Mouse (Mus musculus) forebrain, embryonic 11.5 days (tissue): ENCODE data around the gene Gtf3c6. TPM values are rescaled to one million over a fixed set of nuclear protein-coding genes. Genes with fewer than 3 reads are reported as not detected.
A peak's percentile ranks its signal among the peaks of the same experiment; 100 is the strongest.

ENCODE experiments used
- ATAC-seq: fragments of 200-750 bp; cut with Nextera tagmentation; replicated peaks from 2 replicates; pipeline ENCODE4 v1.8.0; 2017; ENCODE audit warnings: moderate TSS enrichment; ENCODE audit not compliant: low FRiP score
- DNase-seq: peaks from one replicate; pipeline ENCODE4 v3.0.0-alpha.2; 2017; ENCODE audit warnings: low spot score
- H3K27ac ChIP-seq: fragments of 300-500 bp; sonication (generic); 2 replicates; pipeline ENCODE4 v1.5.1; 2014; ENCODE audit warnings: low read depth, low read length
- H3K27me3 ChIP-seq: fragments of 300-500 bp; sonication (generic); 2 replicates; pipeline ENCODE4 v1.6.1; 2014; ENCODE audit warnings: mild to moderate bottlenecking, low read length, mixed read lengths; ENCODE audit not compliant: control insufficient read depth, insufficient read depth
- H3K36me3 ChIP-seq: fragments of 300-500 bp; sonication (generic); 2 replicates; pipeline ENCODE4 v1.6.1; 2014; ENCODE audit warnings: mild to moderate bottlenecking, low read length, moderate library complexity, mixed read lengths; ENCODE audit not compliant: control insufficient read depth, insufficient read depth
- H3K4me1 ChIP-seq: fragments of 300-500 bp; sonication (generic); replicated peaks from 2 replicates; pipeline ENCODE4 v1.6.1; 2014; ENCODE audit warnings: low read length, mixed read lengths; ENCODE audit not compliant: control insufficient read depth, insufficient read depth
- H3K4me2 ChIP-seq: fragments of 300-500 bp; sonication (generic); 2 replicates; pipeline ENCODE4 v1.6.1; 2014; ENCODE audit warnings: low read depth, mild to moderate bottlenecking, low read length, moderate library complexity, mixed read lengths; ENCODE audit not compliant: severe bottlenecking
- H3K4me3 ChIP-seq: fragments of 300-500 bp; sonication (generic); 2 replicates; pipeline ENCODE4 v1.5.1; 2014; ENCODE audit warnings: low read depth, low read length
- H3K9ac ChIP-seq: fragments of 300-500 bp; sonication (generic); 2 replicates; pipeline ENCODE4 v1.6.1; 2014; ENCODE audit warnings: low read length
- H3K9me3 ChIP-seq: fragments of 300-500 bp; sonication (generic); 2 replicates; pipeline ENCODE4 v1.6.1; 2016; ENCODE audit warnings: low read length, mixed read lengths; ENCODE audit not compliant: control insufficient read depth
- WGBS: fragments of 180-500 bp; shearing (Covaris S2); extraction: QIAGEN DNeasy Blood & Tissue Kit; methylation state at CpG from one replicate; pipeline ENCODE4 v1.1.7; 2014; 5-methylcytosine and 5-hydroxymethylcytosine counted together
- polyA plus RNA-seq: library from polyadenylated mRNA; unstranded; fragments of >200 nt; fragmentation: Nextera tagmentation; extraction: Ambion mirVana; gene quantifications from 2 replicates; pipeline ENCODE4 v1.2.1, GENCODE M21; 2014

Gene Gtf3c6
- polyA plus RNA-seq, 1 experiment from 2014 or later, result 146 TPM

DNA sequence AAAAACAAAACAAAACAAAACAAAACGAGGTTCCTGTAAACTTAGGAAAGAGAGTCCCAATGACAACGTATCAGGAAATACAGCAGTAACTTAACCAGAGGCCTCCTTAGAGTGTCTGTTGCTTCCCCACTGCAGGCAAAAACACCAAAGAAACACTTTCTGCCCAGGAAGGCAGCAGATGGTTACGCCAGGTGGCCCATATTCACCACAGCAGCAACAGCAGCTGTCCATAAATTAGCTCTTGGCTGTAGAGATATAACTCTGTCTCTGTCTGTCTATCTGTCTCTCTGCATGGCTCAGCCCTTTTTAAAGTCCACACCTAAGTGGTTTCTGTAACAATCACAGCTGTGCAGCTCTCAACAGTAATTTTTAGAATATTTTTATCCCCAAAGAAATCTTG, 39.0 kb downstream of the Gtf3c6 start:
- 79% methylated on average over 3 of the region's 3 CpGs for WGBS
- Histone ChIP-seq H3K36me3 (peaks cover 11% of the 10 kb centered on the region; the same call in 1 of the 2 replicates), H3K9ac (no peak overlapping the region), H3K27me3 (no peaks in the 10 kb centered on the region), H3K27ac (no peak overlapping the region), H3K4me2 (no peak overlapping the region), H3K4me1 (no peaks in the 10 kb centered on the region), H3K9me3 (no peaks in the 10 kb centered on the region), H3K4me3 (no peak overlapping the region)
- ATAC-seq (no peak), DNase-seq (no peak)

GRCm38 (mm10) chr10:40212443-40213169, 45.3 kb downstream of the Gtf3c6 start:
- no peaks in the 10 kb centered on the region for H3K36me3 ChIP-seq
- no peak overlapping the region for H3K9ac ChIP-seq
- no peak overlapping the region for H3K27ac ChIP-seq
- no peaks in the 10 kb centered on the region for H3K4me1 ChIP-seq
- ATAC-seq (peak; percentile 77), DNase-seq (peak; percentile 89)
- 39% methylated on average over 13 of the region's 13 CpGs for WGBS
- no peak overlapping the region for H3K4me3 ChIP-seq
- no peaks in the 10 kb centered on the region for H3K27me3 ChIP-seq
- H3K9me3 ChIP-seq, result no peaks in the 10 kb centered on the region
- H3K4me2 ChIP-seq, result no peak overlapping the region

Other genes starting within 250 kb of the Gtf3c6 start
- not detected in 2 replicates for gene Mfsd4b1, start 232.8 kb downstream of the Gtf3c6 start, polyA plus RNA-seq
- 6.2 and 9.1 TPM in 2 replicates for gene Slc16a10, start 115.8 kb downstream of the Gtf3c6 start, polyA plus RNA-seq
- gene Rpf2, start 11.1 kb downstream of the Gtf3c6 start, polyA plus RNA-seq, result 74.8 and 77.7 TPM in 2 replicates
- gene Amd1, start 44.1 kb upstream of the Gtf3c6 start, polyA plus RNA-seq, result 94.8 and 108 TPM in 2 replicates
- gene Cdk19, start 81.5 kb upstream of the Gtf3c6 start, polyA plus RNA-seq, result 8.0 and 9.4 TPM in 2 replicates